Mouse (Mus musculus) lung, postnatal 0 days (tissue): Measurements from ENCODE around the gene Senp6.

Experiments used
- CTCF ChIP-seq: IDR thresholded peaks from 2 replicates; pipeline ENCODE4 v1.5.1; 2016; ENCODE audit warnings: antibody characterized with exemption, mild to moderate bottlenecking
- EP300 ChIP-seq: IDR thresholded peaks from 2 replicates; pipeline ENCODE4 v1.6.1; 2016; ENCODE audit warnings: antibody characterized with exemption, mild to moderate bottlenecking, control low read depth

DNA sequence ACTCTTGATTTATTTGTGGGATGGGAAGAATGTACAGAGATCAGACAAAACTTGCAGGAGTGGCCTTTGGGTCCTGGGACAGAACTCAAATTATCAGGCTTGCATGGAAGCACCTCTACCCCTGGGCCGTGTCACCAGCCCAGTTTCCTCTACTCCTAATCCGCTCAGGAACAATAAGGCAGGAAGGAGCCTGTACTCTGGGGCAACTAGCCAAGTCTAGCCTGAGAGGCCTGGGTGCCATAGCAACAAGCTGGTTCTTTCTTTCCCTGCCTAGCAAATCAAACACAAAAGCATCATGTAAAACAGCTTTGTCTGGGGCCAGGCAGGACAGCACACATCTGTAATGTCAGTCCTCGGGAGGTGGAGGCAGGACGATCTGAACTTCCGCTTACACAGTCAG, 88.6 kb downstream of the Senp6 start:
- TF ChIP-seq CTCF = no peak
- no peak for TF ChIP-seq EP300
